In genomic region chr4:131107127-131107857, GRCm38 (mm10) we compare ENCODE assay signal across 11 mouse cellular contexts.
DNase-seq lines count a peak whose midpoint lies in the region; ATAC-seq lines count a peak whose summit lies in the region.
"Had no signal": no experiment of that assay in that cellular context is flagged by ENCODE, and none has a peak within 500 bp of the region (broad histone marks: within the 10 kb centered on the region; RNA-seq: fewer than 3 reads in every experiment).

No protein-coding gene starts in this region.

- H3K27me3 ChIP-seq in kidney, embryonic 15.5 days = 0 out of 2 replicates have a peak, but pooled peaks cover 6% of the 10 kb centered on the region
- no peaks in the 10 kb centered on the region for H3K27me3 ChIP-seq in forebrain, embryonic 13.5 days
- H3K27me3 ChIP-seq: embryonic facial prominence, embryonic 15.5 days; lung, embryonic 15.5 days had no signal

- H3K4me1 ChIP-seq in kidney, embryonic 15.5 days = peaks cover 17% of the 10 kb centered on the region
- H3K4me1 ChIP-seq in forebrain, embryonic 13.5 days = peaks cover 15% of the 10 kb centered on the region
- H3K4me1 ChIP-seq: embryonic facial prominence, embryonic 15.5 days; lung, embryonic 15.5 days had no signal

- no peaks in the 10 kb centered on the region for H3K36me3 ChIP-seq in kidney, embryonic 15.5 days
- no peaks in the 10 kb centered on the region for H3K36me3 ChIP-seq in forebrain, embryonic 13.5 days (ENCODE audit: poor library complexity, severe bottlenecking)
- H3K36me3 ChIP-seq: embryonic facial prominence, embryonic 15.5 days; lung, embryonic 15.5 days had no signal

- H3K4me2 ChIP-seq in kidney, embryonic 15.5 days = peak overlapping the region; percentile 36
- peak overlapping the region; percentile 12; the same call in 1 of the 2 replicates for H3K4me2 ChIP-seq in forebrain, embryonic 13.5 days
- H3K4me2 ChIP-seq: embryonic facial prominence, embryonic 15.5 days; lung, embryonic 15.5 days had no signal

- ATAC-seq in kidney, embryonic 15.5 days (replicated peaks; ENCODE audit: low FRiP score) = peak; percentile 69
- ATAC-seq in forebrain, embryonic 13.5 days = peak; percentile 55

- 0 out of 2 replicates have a peak overlapping the region, but pooled peaks have one; percentile 16 for H3K27ac ChIP-seq in kidney, embryonic 15.5 days
- peak overlapping the region; percentile 45 for H3K27ac ChIP-seq in forebrain, embryonic 13.5 days
- H3K27ac ChIP-seq: embryonic facial prominence, embryonic 15.5 days; lung, embryonic 15.5 days had no signal

- no peaks in the 10 kb centered on the region for H3K9me3 ChIP-seq in kidney, embryonic 15.5 days (replicated peaks)
- H3K9me3 ChIP-seq in forebrain, embryonic 13.5 days (replicated peaks) = no peaks in the 10 kb centered on the region
- H3K9me3 ChIP-seq: embryonic facial prominence, embryonic 15.5 days; lung, embryonic 15.5 days had no signal

- no peak overlapping the region for H3K4me3 ChIP-seq in kidney, embryonic 15.5 days (replicated peaks)
- H3K4me3 ChIP-seq in forebrain, embryonic 13.5 days = no peak overlapping the region
- H3K4me3 ChIP-seq: embryonic facial prominence, embryonic 15.5 days; lung, embryonic 15.5 days had no signal

- H3K9ac ChIP-seq in kidney, embryonic 15.5 days = no peak overlapping the region
- 0 out of 2 replicates have a peak overlapping the region, but pooled peaks have one; percentile 19 for H3K9ac ChIP-seq in forebrain, embryonic 13.5 days
- H3K9ac ChIP-seq: embryonic facial prominence, embryonic 15.5 days; lung, embryonic 15.5 days had no signal

- 41% methylated on average over 13 of the region's 13 CpGs for WGBS in kidney, embryonic 15.5 days
- WGBS in forebrain, embryonic 13.5 days = 30% methylated on average over 13 of the region's 13 CpGs

- DNase-seq in kidney, adult 11 months = no peak
- peak; percentile 44 to 49 for DNase-seq in right cerebral cortex, postnatal 10 days (ENCODE audit: low spot score in 2 of 2)
- no peak for DNase-seq in right cerebral cortex, postnatal 36 days (ENCODE audit: low spot score in 2 of 2)
- DNase-seq in ovary, postnatal 14 days (ENCODE audit: low spot score) = no peak
- DNase-seq in urinary bladder, postnatal 10 days (ENCODE audit: low spot score) = no peak
- DNase-seq in lung, postnatal 36 days = no peak
- DNase-seq: gastrocnemius, postnatal 36 days had no signal

Comparison
In these comparisons a context has a peak if more than half of its experiments do, and no peak if none do; other contexts are left out.
1. DNase-seq: peak in right cerebral cortex, postnatal 10 days (2 of 2); none in kidney, adult 11 months (single experiment), right cerebral cortex, postnatal 36 days (0 of 2), ovary, postnatal 14 days (single experiment), urinary bladder, postnatal 10 days (single experiment) and lung, postnatal 36 days (single experiment).